Mouse (Mus musculus): ENCODE measurements at regions not wholly inside any gene's neighbourhood (a gene's known extent, or its start where the extent isn't known, plus 50 kb on each side); places are given as distances from the start of the nearest gene placed in this dataset.
A peak's percentile ranks its signal among the peaks of the same experiment; 100 is the strongest.

- no peak for DNase-seq
Measured at GRCm38 (mm10) chr11:111843728-111844258, 777.8 kb downstream of the Kcnj2 start.

DNA sequence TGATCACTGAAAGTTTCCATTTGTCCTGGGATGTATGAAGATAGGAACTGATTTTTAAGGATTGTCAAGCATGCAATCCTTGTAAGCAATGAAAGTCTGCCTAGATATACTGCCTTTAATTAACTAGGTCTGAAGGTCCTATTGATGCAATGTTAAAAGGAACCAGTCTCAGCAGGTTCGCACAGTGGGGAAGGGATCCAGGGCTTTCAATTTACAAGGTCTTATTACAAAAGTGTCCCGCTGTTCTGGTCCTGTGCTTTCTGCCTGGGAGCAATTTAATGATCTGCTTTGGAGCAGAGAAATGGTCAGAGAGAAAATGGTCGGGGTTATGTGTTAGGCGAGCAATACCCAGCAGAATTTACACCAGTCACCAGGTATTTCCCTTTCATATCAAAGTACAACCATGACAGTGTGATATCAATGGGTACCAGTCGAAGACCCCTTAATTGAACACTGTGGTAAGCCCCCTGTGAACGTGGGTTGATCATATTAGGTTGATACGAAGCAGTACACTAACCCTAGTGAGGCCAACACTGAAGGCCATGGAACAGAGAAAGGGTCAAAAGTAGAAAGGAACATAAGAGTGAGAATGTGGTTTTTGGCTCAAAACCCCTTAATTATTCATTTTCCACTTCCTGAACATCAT is 778.5 kb downstream of the Kcnj2 start:
- no peak for DNase-seq

DNA sequence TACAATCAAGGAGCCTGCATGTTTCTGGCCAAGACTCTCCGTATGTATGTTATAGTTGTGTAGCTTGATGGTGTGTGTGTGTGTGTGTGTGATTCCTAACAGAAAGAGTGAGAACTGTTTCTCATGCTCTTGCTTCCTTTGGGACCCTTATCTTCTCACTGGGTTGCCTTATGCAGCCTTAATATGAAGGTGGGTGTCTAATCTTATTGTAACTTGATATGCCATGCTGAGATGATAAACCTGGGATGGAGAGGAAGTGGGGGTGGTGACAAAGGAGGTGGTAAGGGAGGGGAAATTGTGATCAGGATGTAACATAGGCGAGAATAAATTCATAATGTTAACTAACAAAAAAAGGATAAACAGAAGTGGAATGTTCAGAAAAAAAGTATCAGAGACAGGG is 791.3 kb downstream of the Kcnj2 start:
- DNase-seq: no peak

DNA sequence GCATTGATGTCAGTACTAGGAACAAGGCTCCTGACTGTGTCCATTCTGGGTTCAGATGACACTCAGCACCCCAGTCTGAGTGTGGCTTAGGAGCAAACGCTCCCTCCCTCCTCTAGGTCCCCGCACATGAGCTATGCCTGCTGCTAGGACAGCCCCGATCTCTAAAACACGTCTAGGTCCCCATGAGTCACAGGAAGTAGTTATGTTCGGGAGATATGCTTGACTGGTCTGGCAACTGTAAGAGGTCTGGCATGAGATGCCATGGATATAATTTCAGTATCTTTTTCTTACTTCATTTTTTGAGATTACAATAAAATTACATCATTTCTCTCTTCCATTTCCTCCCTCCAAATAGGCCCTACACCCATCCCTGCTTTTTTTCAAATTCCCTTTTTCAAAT is 792.1 kb downstream of the Kcnj2 start:
- DNase-seq: peak in 1 of 2 experiments; percentile 1

DNA sequence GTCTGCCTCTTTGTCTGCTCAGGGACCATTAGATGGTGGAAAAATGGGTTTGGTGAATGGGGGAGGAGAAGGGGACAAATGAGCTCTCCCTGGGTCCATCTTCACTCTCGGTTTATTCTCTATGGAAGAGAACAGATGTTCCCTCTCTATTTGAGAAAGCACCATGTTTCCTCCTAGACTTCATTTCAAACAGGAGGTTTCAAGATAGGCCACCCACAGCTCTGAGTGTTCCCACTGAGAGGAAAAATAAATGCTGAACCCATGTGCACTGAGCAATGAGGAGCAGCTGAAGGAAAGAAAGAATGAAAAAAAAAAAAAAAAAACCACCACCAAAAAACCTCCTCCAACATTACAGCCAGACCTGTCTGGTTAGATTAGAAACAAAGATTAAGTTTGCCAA is 799.2 kb downstream of the Kcnj2 start:
- DNase-seq: no peak

- no peak for DNase-seq
Measured at GRCm38 (mm10) chr11:111875406-111875805, 809.4 kb downstream of the Kcnj2 start.

DNA sequence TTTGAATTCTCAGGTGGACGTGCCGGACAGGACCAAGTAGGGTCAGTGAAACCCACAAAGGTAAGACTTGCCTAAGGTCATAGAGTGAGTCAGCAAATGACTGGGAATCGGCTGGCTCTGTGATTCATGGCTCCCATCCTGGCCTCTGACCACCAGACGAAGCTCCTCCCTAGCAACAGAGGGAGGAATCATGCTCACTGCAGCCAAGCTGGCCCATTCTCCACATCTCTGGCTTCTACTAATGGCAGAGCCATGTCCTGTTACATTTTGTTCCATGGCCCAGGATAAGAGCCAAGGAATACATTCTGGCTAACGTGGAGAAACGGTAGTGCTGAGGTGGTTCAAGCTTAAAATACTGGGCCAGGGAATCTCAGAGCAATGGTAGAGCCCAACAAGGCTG is 814.2 kb downstream of the Kcnj2 start:
- peak; percentile 35 to 73 for DNase-seq

GRCm38 (mm10) chr11:111890026-111890425 is 824.1 kb downstream of the Kcnj2 start:
- DNase-seq: no peak

DNA sequence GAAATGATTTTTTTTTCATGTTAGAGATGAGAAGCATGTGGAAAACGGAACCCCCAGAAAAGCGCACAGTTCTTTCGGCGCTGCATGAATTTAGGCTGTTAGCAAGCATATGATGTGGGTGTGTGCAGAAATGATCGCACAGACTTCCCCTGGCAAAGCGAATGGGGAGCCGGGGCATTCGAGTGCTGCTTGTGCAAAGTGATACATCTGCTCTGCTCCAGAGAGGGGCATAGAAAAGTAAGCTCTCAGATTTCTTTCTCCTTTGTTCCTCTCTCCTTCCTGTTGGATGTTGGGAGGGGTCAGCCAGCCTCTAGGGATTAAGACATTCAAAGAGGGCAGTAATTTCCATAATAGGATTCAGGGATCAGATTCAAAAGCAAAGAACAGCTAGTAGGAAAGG is 827.9 kb downstream of the Kcnj2 start:
- no peak for DNase-seq

- DNase-seq: no peak
Measured at GRCm38 (mm10) chr11:111895221-111896200, 829.5 kb downstream of the Kcnj2 start.

DNA sequence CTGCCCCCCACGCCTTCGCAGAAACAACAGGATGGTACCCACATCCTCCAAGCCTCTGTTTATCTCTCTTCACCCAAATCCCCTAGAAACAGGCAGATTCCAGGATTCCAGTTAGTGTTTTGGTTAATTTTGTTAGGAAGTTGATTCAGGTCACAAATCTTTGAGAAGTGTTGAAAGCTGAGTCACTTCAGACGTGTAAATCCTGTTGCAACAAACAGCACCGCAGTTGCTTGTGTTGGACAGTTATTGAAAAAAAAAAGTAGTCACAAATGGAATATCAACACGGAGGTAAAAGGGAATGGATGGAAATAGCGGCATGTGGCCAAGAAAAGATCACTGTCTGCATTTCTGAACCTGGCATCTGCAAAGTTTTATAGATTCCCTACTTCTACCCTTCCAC is 831.0 kb downstream of the Kcnj2 start:
- DNase-seq: no peak

DNA sequence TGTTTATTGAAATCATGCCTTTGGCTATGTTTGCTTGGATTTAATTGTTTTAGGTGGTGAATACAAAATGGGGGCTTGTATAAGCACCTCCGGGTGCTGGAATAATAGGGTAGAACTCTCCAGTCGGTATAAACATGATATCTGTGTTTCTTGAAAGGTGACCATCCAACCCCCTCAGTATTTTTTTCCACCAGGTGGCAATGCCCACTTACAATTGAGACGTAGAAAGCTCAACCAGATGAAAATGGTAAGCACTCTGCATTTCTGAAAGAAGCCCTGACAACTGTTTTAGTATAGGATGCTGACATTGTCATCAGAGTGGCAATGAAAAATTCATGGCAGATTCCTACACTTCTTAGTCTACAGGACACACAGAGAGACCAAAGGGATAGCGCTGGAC is 838.1 kb downstream of the Kcnj2 start:
- DNase-seq: no peak

DNA sequence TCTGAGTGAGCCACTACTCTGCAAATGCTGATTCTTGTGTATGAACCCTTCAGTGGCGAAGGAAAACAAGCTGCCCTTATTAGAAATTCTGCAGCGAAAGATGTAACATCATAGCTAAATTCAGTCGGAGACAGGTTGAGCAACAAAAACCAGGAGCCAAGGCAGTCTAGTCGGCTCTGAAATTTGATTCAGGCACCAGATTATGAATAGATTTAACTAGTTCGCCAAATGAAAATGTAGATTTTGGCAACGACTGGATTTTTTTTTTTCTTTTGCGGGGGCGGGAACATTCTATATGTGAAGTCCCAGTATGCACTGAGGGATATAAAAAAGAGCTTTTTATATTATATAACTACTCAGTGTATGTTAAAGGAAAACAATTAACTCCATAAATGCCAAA is 847.9 kb downstream of the Kcnj2 start:
- no peak for DNase-seq

DNA sequence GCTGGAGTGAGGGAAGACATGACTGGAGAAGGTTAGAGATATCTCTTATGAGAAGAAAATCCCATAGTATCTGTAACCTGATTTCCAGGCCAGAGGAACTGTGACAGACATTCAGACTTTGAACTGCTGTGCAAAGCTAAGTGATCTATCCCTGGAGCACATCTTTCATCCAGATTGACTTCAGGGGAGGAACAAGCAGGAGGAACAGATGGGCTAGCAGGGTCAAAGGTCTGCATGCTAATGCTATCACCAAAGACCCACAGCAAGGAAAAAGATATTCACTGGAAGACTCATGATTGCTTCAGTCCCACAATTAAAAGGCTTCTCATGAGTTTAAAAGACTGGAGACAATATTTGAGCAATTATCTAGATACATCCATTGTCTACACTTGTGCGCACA is 855.7 kb upstream of the Sox9 start:
- no peak for DNase-seq

GRCm38 (mm10) chr11:111929366-111929765 is 852.7 kb upstream of the Sox9 start:
- DNase-seq: no peak

GRCm38 (mm10) chr11:111932052-111932451 is 850.0 kb upstream of the Sox9 start:
- DNase-seq: no peak

DNA sequence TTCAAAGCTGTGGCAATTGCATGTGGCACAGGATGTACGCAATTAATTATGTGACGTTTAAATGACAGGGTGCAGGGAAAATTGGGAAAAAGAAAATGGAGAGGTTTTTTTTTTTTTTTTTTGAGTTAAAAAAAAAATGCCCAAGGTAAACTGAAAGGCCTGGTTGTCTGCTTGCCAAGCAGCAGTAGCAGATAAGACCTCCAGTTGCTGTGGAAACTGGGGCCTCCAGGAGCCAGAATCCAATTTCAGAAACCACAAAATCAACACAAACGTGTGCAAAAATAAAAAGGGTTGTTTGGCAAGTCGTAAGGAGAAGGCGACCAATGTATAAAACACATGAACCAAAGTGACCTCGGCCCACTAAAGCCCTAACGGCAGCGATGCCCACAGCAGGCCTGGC is 837.7 kb upstream of the Sox9 start:
- no peak for DNase-seq

DNA sequence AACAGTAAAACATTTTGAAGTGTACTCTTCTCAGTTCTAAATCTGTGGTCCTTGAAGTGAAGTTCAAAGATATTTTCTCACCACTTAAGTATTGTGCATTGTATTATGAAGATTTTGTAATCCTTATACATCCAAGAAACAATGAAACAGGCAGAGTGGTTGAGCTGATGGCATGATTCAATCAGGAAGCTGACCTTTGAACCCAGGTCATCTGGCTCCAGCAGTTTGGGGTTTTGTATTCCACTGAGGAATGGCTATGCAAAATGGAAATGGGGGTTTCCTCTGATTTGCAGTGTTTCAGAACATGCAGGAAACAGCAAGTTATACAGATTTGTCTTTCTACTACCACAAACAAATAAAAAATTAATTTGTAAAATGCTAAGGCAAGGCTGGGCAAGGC is 836.2 kb upstream of the Sox9 start:
- DNase-seq: no peak

DNA sequence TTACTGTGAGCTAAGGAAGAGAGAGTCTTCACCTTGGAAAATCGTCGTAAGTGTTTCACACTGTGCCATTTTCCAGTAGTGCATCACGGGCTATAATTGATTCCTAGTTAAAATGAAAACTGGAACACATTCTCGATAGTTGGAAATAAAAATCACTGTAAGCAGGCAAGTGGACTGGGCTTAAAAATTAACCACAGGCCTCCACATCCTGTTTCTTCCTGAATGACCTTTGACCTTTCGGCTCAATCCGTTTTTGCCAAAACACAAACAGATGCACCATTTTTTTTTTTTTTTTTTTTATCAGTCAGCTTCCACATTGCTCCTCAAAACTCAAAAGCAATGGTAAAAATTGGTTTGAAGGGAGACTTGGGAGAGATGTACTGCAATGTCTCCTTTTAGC is 834.4 kb upstream of the Sox9 start:
- DNase-seq: no peak

- DNase-seq: no peak
Measured at GRCm38 (mm10) chr11:111953421-111953820, 828.6 kb upstream of the Sox9 start.

DNA sequence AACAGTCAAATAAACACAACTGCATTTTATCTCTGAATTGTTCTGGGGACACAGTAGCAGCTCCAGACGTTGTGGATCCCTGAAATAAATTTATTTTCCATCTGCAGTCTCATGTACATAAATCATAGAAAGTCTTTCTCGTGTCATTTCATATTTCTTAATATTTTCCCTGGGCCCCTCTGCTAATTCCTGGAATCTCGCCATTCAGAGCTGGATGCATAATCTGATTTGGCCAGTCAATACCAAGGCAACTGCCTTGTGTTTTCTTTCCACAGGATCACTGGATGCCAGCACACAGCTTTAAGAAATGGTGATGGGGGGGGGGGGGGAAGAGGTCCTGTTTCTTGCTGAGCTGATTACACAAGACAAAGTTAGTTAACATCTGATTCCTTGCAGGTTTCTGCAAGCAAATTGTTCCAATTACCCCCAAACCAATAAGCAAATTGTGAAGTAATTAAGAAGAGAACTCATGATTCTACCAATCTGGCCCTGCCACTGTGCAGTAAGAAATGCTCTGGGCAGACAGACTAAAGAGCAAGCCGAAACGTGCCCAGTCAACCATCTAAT is 824.2 kb upstream of the Sox9 start:
- DNase-seq: no peak

DNA sequence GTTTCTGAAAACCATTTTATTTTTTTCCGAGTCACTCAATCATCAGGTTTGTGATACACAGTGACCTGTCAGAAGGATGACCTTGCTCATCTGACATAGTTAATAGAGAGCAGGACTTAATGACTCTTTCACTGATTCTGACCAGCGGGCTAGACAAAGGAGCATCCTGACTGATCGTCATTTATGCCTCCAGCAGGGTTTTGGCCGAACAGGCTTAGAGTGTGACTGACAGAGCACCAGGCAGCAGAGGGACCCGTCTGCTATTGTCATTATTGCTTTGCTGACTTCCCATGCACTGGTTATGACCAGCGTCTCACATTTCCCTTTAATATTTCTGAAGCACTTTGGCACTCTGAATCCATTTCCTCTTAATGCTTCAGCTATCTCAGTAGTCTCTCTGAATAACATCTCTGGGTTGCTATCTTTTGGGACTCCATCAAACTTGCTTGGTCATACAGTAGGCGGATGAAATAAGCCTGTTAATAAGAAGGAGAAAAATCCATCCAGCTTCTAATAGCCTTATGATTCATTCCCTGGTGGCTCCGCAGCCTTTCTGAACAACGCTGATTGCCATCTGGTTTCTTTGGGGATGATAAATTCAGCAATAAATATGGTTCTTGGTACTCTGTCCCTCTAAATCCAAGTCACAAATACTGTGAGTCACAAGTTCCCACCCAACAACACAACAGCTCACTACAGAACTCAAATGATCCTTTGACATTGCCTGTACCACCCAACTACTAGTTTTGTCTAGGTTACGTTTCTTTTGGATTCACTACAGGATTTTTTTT is 820.8 kb upstream of the Sox9 start:
- peak; percentile 10 to 24 for DNase-seq

All from heart, adult 18-20 months (tissue).